Mouse (Mus musculus) adrenal gland, adult 10 weeks (tissue): Measurements from ENCODE around the gene Trip11. TPM values are rescaled to one million over a fixed set of nuclear protein-coding genes. Genes with fewer than 3 reads are reported as not detected.

Experiments
- polyA plus RNA-seq: library from polyadenylated mRNA; stranded (reverse); fragments of 350-450 nt; fragmentation: Illumina TruSeq; extraction: RNeasy Lipid Tissue Mini Kit (QIAGEN cat#74804); gene quantifications from one replicate; pipeline ENCODE4 v1.2.3, GENCODE M21; 2014; ENCODE audit warnings: low read depth, low replicate concordance

Trip11 gene
- 65.8 TPM for polyA plus RNA-seq

DNA sequence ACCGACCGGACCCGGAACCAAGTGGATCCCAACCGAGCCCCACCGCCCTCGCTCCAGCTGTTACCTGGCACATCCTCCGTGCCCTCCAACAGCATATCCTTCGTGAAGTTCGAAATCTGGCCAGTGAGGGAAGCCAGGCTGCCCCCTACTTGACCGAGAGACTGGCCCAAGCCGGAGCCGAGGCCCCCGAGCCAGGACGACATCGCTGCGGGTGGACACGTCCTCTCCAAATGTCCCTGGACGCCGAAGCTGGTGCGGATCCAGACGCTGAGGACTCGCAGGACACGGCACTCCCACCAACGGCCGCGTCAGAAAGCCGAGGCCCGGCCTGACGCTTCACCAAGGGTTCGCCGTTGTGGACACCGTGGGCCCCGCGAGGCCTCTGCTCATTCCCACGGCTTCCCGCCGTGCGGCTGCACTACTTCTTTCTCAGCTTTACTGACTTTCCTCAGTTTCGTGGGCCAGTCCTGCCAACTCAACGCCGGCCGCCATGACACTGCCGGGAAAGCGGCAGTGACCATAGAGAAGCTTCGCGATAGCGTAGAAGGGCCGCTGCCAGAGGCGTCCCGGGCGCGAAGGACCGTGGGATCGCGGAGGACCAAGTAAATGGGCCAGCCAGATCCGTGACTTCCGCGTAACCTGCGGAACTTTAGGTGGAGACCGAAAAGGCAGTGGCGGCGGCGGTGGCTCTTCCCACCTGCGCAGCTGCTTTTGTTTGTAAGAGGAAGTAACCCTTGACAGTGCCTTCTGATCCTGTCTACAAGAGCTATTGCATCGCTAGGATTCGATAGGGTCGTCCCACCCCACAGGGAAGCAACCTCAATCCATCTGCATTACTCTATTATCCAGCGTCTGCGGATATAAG is at the start of gene Trip11:
Gene Trip11, minus strand, starts transcription at position 642 of the 865 bp plus-strand sequence.

DNA sequence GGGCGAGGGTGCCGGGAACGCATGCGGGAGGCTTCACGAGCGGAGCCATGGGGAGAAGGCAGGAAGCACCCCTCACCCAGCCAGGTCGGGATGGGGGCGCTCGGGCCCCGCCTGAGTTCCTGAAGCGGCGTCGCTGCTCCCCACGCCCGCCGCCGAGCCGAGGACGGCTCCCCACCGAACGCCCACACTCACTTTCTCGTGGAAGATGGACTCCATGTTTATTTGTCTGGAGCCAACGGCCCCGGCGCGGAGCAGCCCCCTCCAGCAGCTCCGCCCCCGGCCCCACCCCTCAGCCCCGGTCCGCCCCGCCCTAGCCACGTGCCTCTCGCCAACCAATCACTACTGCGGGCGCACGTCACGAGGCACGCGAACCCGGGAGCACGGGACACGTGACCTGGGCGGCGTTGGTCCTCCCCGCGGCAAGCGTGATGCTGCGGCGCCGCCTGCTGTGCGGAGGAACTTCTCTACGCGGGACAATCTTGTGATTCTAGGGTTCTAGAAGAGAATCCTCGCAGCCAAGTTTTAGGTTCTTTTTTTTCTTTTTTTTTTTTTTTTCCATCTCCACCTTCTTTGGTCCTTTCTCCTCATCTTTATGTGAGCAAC is 45.0 kb upstream of the Trip11 start, which contains the start of gene Atxn3:
Gene Atxn3, minus strand, starts transcription at position 305 of the 603 bp plus-strand sequence.

DNA sequence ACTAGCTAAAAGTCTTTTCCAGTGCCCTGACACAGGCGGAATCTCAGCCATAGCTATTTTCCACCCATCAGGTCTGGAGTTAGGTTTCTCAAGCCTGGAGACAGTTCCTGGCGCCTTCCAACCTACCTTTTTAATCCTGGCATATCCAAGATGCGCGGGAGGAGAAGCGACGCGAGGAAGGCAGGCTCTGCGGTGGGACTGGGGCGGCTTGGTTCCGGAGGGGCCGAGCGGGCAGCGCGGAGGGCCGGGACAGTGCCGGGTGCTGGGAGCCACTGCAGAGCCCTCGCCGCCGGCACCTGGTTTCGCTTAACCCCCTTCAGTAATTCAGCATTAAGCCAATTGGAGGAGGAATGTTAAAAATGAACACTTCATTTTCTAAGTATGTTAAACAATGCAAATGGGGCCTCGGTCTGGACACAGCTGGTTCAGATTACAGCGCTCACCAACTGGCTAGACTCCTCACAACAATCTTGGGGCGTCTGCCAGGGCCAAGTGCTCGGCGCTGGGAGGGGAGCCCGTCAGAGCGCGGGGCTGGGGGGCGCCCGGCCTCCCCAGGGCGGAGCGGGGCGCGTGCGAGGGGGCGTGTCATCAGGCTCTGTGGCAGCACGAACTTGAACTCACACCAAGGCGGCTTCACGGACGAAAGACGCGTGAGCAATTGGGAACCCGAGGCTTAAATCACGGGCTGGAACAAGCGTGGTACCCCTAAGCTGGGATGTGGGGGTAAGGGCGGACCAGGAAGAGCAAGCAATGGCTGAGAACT is 94.3 kb downstream of the Trip11 start, which contains the start of gene Fbln5:
Gene Fbln5, minus strand, starts transcription at position 448 of the 763 bp plus-strand sequence.

Other genes with a start within 250 kb of the Trip11 start
- gene Tc2n, start 194.7 kb downstream of the Trip11 start, polyA plus RNA-seq: 1.1 TPM
- 24.0 TPM for gene Fbln5, start 94.2 kb downstream of the Trip11 start, polyA plus RNA-seq
- gene Atxn3, start 45.0 kb upstream of the Trip11 start, polyA plus RNA-seq: 45.4 TPM
- 59.7 TPM for gene Cpsf2, start 62.7 kb upstream of the Trip11 start, polyA plus RNA-seq
- gene Slc24a4, start 215.5 kb upstream of the Trip11 start, polyA plus RNA-seq: not detected